Mouse (Mus musculus): ENCODE results near the gene Usp33.
A peak's percentile ranks its signal among the peaks of the same experiment; 100 is the strongest.
"Not testable (repeated sequence)": the region's sequence is repeated elsewhere in the genome, so short reads cannot be mapped to it uniquely, and the experiment has no call there.

The Usp33 gene

GRCm38 (mm10) chr3:152345732-152346632, at the start of gene Usp33:
TSS of gene Usp33 (plus strand) at chr3:152346478.
- DNase-seq (ENCODE audit: low read depth): peak; percentile 94

GRCm38 (mm10) chr3:152300376-152301337, 45.6 kb upstream of the Usp33 start:
- no peak for DNase-seq (ENCODE audit: low read depth)

GRCm38 (mm10) chr3:152302991-152303390, 43.3 kb upstream of the Usp33 start:
- DNase-seq (ENCODE audit: low read depth): no peak

GRCm38 (mm10) chr3:152304093-152304815, 42.0 kb upstream of the Usp33 start:
- DNase-seq (ENCODE audit: low read depth): no peak

GRCm38 (mm10) chr3:152305080-152305479, 41.2 kb upstream of the Usp33 start:
- no peak for DNase-seq (ENCODE audit: low read depth)

- no peak for DNase-seq (ENCODE audit: low read depth)
Measured at GRCm38 (mm10) chr3:152305971-152306370, 40.3 kb upstream of the Usp33 start.

- DNase-seq (ENCODE audit: low read depth): no peak
Measured at GRCm38 (mm10) chr3:152308485-152309249, 37.6 kb upstream of the Usp33 start.

GRCm38 (mm10) chr3:152309250-152309645, 37.0 kb upstream of the Usp33 start:
- no peak for DNase-seq (ENCODE audit: low read depth)

GRCm38 (mm10) chr3:152314666-152315065, 31.6 kb upstream of the Usp33 start:
- peak; percentile 21 for DNase-seq (ENCODE audit: low read depth)

GRCm38 (mm10) chr3:152315613-152316012, 30.7 kb upstream of the Usp33 start:
- peak; percentile 83 for DNase-seq (ENCODE audit: low read depth)

- DNase-seq (ENCODE audit: low read depth): not testable (repeated sequence)
Measured at GRCm38 (mm10) chr3:152316447-152317173, 29.7 kb upstream of the Usp33 start.

- DNase-seq (ENCODE audit: low read depth): peak; percentile 28
Measured at GRCm38 (mm10) chr3:152320972-152321645, 25.2 kb upstream of the Usp33 start.

- no peak for DNase-seq (ENCODE audit: low read depth)
Measured at GRCm38 (mm10) chr3:152321765-152322547, 24.3 kb upstream of the Usp33 start.

GRCm38 (mm10) chr3:152332104-152332503, 14.2 kb upstream of the Usp33 start:
- DNase-seq (ENCODE audit: low read depth): no peak

GRCm38 (mm10) chr3:152332545-152333300, 13.6 kb upstream of the Usp33 start:
- DNase-seq (ENCODE audit: low read depth): no peak

- DNase-seq (ENCODE audit: low read depth): no peak
Measured at GRCm38 (mm10) chr3:152333641-152334040, 12.6 kb upstream of the Usp33 start.

GRCm38 (mm10) chr3:152336085-152336484, 10.2 kb upstream of the Usp33 start:
- no peak for DNase-seq (ENCODE audit: low read depth)

- peak; percentile 63 for DNase-seq (ENCODE audit: low read depth)
Measured at GRCm38 (mm10) chr3:152339862-152340557, 6.3 kb upstream of the Usp33 start, which contains the start of gene Miga1. TSS of gene Miga1 (minus strand) at chr3:152340407.

Measured in naive thymus-derived CD4-positive, alpha-beta T cell, adult 2 months (primary cell).